Mouse (Mus musculus) heart, embryonic 13.5 days (tissue): ENCODE measurements around the gene Atad5. TPM values are rescaled to one million over a fixed set of nuclear protein-coding genes. Genes with fewer than 3 reads are reported as not detected.

Experiments used
- ATAC-seq: fragments of 200-750 bp; cut with Nextera tagmentation; 2 replicates; pipeline ENCODE4 v1.8.0; 2017; ENCODE audit warnings: moderate TSS enrichment; ENCODE audit not compliant: insufficient number of reproducible peaks, low FRiP score, low TSS enrichment; ENCODE audit errors: extremely low read depth
- H3K27ac ChIP-seq: fragments of 300-500 bp; sonication (generic); replicated peaks from 2 replicates; pipeline ENCODE4 v1.5.1; 2015; ENCODE audit warnings: moderate library complexity, mild to moderate bottlenecking, inconsistent platforms
- H3K27me3 ChIP-seq: fragments of 300-500 bp; sonication (generic); replicated peaks from 2 replicates; pipeline ENCODE4 v1.6.1; 2015; ENCODE audit warnings: mild to moderate bottlenecking, inconsistent platforms
- H3K36me3 ChIP-seq: fragments of 300-500 bp; sonication (generic); 2 replicates; pipeline ENCODE4 v1.6.1; 2015; ENCODE audit warnings: mild to moderate bottlenecking, inconsistent platforms
- H3K4me1 ChIP-seq: fragments of 300-500 bp; sonication (generic); 2 replicates; pipeline ENCODE4 v1.6.1; 2015; ENCODE audit warnings: inconsistent platforms
- H3K4me2 ChIP-seq: fragments of 300-500 bp; sonication (generic); 2 replicates; pipeline ENCODE4 v1.6.1; 2015; ENCODE audit warnings: inconsistent platforms, mild to moderate bottlenecking, moderate library complexity
- H3K4me3 ChIP-seq: fragments of 300-500 bp; sonication (generic); 2 replicates; pipeline ENCODE4 v1.5.1; 2015; ENCODE audit warnings: moderate library complexity, mild to moderate bottlenecking, inconsistent platforms
- H3K9ac ChIP-seq: fragments of 300-500 bp; sonication (generic); 2 replicates; pipeline ENCODE4 v1.6.1; 2015; ENCODE audit warnings: inconsistent platforms, mild to moderate bottlenecking, moderate library complexity
- H3K9me3 ChIP-seq: fragments of 300-500 bp; sonication (generic); 2 replicates; pipeline ENCODE4 v1.6.1; 2016; ENCODE audit warnings: inconsistent platforms
- WGBS: fragments of 180-500 bp; shearing (Covaris S2); methylation state at CpG from one replicate; pipeline ENCODE4 v1.1.7; 2015; ENCODE audit warnings: mixed read lengths; 5-methylcytosine and 5-hydroxymethylcytosine counted together
- polyA plus RNA-seq: library from polyadenylated mRNA; unstranded; fragments of >200 nt; fragmentation: Nextera tagmentation; extraction: Ambion mirVana; gene quantifications from 2 replicates; pipeline ENCODE4 v1.2.1, GENCODE M21; 2015

Atad5 gene
- polyA plus RNA-seq, 1 experiment from 2014 or later, result 5.7 TPM

DNA sequence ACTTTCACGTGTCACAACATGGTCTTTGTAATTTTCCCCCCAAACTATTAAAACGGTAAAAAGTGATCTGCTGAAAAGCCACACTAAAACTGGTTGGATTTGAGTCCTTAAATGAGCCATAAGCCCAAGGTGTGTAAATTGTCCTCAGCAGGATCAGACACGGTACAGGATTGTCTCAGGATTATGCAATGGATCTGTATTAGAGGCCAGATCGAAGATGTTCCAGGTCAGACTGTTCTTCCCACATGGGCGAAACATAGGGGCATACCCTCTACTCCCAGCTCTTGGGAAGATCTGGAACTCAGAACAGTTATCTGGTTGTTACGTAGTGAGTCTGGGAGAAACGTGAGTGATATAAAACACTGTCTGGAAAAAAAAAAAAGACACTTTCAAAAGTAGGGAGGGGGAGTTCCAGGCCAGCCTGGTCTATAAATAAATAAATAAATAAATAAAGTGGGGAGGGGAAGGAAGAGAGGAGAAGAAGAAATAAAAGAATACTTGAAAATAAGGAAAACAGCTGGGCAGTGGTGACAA is 7.3 kb upstream of the Atad5 start:
- Histone ChIP-seq H3K27me3 (no peaks in the 10 kb centered on the region), H3K4me1 (peaks cover 33% of the 10 kb centered on the region), H3K27ac (peak overlapping the region; percentile 98), H3K4me2 (peak overlapping the region; percentile 76), H3K4me3 (peak overlapping the region; percentile 94), H3K9me3 (no peaks in the 10 kb centered on the region), H3K36me3 (peaks cover 12% of the 10 kb centered on the region; the same call in 1 of the 2 replicates), H3K9ac (peak overlapping the region; percentile 98)
- no peak for ATAC-seq
- WGBS, result 62% methylated on average over 7 of the region's 7 CpGs

DNA sequence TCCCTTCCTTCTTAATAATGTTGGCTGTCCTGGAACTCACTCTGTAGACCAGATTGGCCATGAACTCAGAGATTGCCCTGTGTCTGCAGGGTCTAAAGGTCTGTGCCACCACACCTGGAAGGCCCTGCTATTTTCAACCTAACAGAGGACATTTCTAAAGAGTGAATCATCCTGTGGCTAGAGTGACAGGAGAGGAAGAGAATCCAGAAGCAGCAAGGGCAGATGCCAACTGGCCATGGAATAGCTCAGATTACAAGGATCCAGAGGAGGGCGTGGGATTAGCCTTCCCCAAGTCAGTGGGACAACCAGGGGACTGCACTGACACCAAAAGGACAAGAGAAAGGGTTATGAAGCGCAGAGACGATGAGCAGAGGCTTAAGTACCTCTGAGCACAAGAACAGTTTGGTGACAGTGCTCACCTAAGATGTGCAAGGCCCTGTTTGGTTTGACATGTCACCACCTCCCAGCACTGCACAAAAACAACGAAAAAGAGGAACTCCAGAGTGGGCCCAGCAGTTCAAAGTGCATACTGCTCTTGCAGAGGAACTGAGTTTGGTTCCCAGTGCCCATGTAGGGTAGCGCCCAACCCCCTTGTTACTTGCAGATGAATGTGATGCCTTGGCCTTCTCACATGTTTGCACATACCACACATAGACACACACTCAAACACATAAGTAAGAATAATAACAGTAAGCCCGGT is 3.7 kb upstream of the Atad5 start:
- Histone ChIP-seq H3K9ac (no peak overlapping the region), H3K36me3 (no peaks in the 10 kb centered on the region), H3K4me1 (peaks cover 26% of the 10 kb centered on the region), H3K4me2 (no peak overlapping the region), H3K4me3 (no peak overlapping the region), H3K27ac (no peak overlapping the region), H3K9me3 (no peaks in the 10 kb centered on the region), H3K27me3 (no peaks in the 10 kb centered on the region)
- ATAC-seq, result no peak
- 58% methylated on average over 6 of the region's 6 CpGs for WGBS

DNA sequence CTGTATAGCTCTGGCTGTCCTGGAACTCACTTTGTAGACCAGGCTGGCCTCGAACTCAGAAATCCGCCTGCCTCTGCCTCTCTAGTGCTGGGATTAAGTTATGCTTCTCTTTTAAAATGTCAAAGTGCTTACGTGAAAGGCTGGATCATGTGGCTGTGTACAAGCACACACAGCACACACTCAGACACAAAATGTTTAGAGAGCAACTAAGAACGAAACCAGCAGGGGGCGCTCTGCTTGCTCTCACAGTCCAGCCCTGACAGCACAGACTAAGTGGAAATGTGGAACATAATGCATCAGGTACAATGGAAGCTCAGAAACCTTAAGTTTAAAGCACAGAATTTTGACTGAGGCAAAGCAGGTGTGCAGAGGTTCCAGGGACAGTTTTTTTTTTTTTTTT is 2.4 kb upstream of the Atad5 start:
- Histone ChIP-seq H3K9ac (no peak overlapping the region), H3K4me2 (no peak overlapping the region), H3K4me1 (peaks cover 23% of the 10 kb centered on the region), H3K27ac (no peak overlapping the region), H3K27me3 (no peaks in the 10 kb centered on the region), H3K4me3 (no peak overlapping the region), H3K9me3 (no peaks in the 10 kb centered on the region), H3K36me3 (no peaks in the 10 kb centered on the region)
- no peak for ATAC-seq
- WGBS, result 14% methylated on average over 5 of the region's 5 CpGs

DNA sequence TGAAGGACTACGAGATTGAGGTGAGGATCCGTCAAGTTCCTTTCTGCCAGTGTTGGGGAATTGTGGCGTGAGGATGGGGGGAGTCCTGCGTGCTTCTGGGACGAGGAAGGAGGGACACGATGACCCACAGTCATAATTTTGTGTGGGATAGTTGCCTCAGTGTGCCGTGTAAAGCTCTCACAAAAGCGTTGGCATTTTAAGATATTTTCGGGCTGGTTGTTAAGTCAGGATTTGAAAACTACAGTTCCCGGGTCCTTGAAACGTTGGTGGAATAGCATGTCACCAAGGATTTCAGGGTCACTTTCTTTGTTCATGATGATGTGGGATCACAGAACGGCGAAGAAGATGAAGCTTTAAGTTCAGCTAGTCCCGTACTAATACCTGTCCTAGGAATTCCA is 616 bp downstream of the Atad5 start:
- no peaks in the 10 kb centered on the region for H3K9me3 ChIP-seq
- peaks cover 5% of the 10 kb centered on the region; the same call in 1 of the 2 replicates for H3K36me3 ChIP-seq
- H3K27ac ChIP-seq, result peak overlapping the region; percentile 69
- peak overlapping the region; percentile 91 for H3K4me3 ChIP-seq
- under 1% methylated on average over 14 of the region's 14 CpGs for WGBS
- no peaks in the 10 kb centered on the region for H3K27me3 ChIP-seq
- peak overlapping the region; percentile 97 for H3K9ac ChIP-seq
- peak overlapping the region; percentile 92 for H3K4me2 ChIP-seq
- H3K4me1 ChIP-seq, result peaks cover 25% of the 10 kb centered on the region
- ATAC-seq, result no peak

DNA sequence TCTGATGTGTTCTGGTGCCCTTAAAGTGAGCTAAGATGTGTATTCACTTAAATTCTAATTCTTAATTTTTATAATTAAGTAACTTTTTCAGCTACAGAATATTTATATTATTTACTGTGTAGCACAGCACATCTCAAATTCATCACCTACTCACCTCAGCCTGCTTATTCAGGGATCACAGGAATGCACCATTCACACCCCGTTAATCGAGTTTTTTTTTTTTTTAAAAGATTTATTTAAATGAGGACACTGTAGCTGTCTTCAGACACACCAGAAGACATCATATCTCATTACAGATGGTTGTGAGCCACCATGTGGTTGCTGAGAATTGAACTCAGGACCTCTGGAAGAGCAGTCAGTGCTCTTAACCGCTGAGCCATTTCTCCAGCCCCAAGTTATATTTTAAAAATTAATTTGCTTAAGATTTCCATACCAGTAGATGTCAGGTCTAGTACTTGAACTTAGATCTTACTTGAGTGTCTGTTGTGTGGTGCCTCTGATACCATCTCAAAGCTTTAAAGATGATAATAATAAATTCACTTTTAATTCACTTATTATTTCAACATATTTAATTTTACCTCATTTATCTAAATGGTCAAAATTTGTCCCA is 1.5 kb downstream of the Atad5 start:
- Histone ChIP-seq H3K4me1 (peaks cover 20% of the 10 kb centered on the region), H3K27ac (no peak overlapping the region), H3K9ac (peak overlapping the region; percentile 97), H3K4me2 (peak overlapping the region; percentile 92), H3K27me3 (no peaks in the 10 kb centered on the region), H3K36me3 (peaks cover 13% of the 10 kb centered on the region), H3K4me3 (peak overlapping the region; percentile 91), H3K9me3 (no peaks in the 10 kb centered on the region)
- 58% methylated on average over 3 of the region's 3 CpGs for WGBS
- no peak for ATAC-seq

DNA sequence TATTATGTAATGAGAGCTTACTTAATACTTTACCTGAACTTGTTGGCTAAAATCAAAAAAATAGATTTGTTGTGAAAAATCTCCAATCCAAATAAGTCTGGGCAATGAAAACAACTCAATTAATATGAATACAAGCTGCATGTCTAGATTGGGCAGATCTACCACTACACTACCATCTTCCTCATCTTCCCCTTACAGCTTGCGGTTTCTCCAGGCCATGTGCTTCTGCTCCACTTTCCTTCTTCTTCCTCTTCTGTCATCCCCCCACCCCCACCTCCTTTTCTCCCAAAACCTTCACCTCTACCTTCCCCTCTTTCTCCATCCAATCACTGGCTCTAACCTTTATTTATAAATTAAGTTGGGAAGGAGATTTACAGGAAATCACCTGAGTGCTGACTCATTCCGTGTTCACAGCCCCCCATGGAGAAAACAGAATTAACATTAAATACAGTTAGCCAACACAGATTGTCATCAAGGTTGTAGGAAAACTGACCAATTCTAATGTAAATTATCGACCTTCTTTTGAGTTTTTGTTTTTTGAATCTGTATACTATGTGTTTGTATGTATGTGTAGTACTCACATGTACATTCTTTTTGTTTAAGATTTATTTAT is 9.3 kb downstream of the Atad5 start:
- peaks cover 77% of the 10 kb centered on the region for H3K36me3 ChIP-seq
- H3K4me2 ChIP-seq, result no peak overlapping the region
- no peak for ATAC-seq
- H3K9ac ChIP-seq, result no peak overlapping the region
- H3K4me1 ChIP-seq, result no peaks in the 10 kb centered on the region
- no peak overlapping the region for H3K4me3 ChIP-seq
- H3K27ac ChIP-seq, result no peak overlapping the region
- 85% methylated on average over 3 of the region's 3 CpGs for WGBS
- no peaks in the 10 kb centered on the region for H3K9me3 ChIP-seq
- no peaks in the 10 kb centered on the region for H3K27me3 ChIP-seq

DNA sequence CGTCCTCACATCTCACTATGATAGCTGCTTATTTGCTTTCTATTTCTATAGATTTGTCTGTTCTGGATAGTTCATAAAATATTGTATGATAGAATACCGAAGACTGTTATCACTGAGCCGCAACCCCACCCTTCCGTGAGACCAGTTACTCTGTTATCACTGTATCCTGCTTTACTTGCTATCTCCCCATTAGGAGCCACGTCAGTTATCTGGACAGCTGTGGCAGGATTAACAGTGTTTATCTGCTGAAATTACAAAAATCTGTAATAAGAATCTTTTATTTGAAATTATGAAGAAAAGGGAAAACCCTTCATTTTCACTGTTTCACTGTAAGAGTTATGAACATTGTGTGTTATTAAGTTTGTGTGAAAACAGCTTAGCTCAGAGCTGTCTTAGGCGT is 12.1 kb downstream of the Atad5 start:
- ATAC-seq, result no peak
- WGBS, result 66% methylated on average over 6 of the region's 6 CpGs
- no peaks in the 10 kb centered on the region for H3K9me3 ChIP-seq
- no peak overlapping the region for H3K9ac ChIP-seq
- H3K4me1 ChIP-seq, result no peaks in the 10 kb centered on the region
- no peak overlapping the region for H3K4me3 ChIP-seq
- H3K36me3 ChIP-seq, result peaks cover 76% of the 10 kb centered on the region
- no peaks in the 10 kb centered on the region for H3K27me3 ChIP-seq
- no peak overlapping the region for H3K4me2 ChIP-seq
- no peak overlapping the region for H3K27ac ChIP-seq

DNA sequence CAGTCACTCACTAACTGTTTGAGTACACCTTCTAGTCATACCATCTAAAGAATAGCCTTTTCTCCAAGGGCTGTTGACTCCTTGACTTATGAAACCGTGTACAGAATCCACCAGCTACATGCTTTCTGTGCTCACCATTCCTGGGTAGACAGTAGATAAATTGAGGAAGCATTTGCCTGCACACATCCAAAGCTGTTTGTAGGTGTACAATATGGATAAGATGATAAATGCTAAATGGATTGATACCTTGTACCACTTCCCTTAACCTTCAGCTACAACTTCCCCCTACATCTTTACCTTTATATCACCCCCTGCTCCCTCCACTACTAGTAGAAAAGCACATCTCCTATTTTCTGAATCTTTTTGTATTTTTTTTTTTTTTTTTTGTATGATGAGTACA is 15.2 kb downstream of the Atad5 start:
- Histone ChIP-seq H3K4me3 (no peak overlapping the region), H3K9me3 (no peaks in the 10 kb centered on the region), H3K27me3 (no peaks in the 10 kb centered on the region), H3K4me2 (no peak overlapping the region), H3K4me1 (no peaks in the 10 kb centered on the region), H3K27ac (no peak overlapping the region), H3K36me3 (peaks cover 79% of the 10 kb centered on the region), H3K9ac (no peak overlapping the region)
- 83% methylated on average over 1 of the region's 1 CpGs for WGBS
- ATAC-seq, result no peak

DNA sequence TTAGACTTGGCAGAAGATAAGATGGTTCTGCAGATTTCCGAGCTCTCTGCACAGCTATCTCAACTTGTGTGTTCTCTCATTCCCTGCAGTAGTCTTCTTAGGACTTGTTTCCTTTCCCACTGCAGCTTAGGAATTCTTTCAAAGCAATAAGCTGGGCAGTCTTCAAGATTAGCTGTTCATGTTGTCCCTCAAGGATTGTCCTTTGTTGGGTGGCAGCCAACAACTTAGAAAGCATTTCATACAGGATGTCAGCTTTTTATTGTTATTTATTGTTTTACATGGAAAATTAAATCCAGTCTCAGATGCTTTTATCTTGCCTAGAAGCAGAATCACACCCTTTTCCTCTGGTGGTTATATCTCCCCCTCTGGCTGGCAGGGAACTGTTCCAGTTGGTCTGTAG is 27.2 kb downstream of the Atad5 start:
- 0 out of 2 replicates have a peak, but pooled peaks cover 3% of the 10 kb centered on the region for H3K4me1 ChIP-seq
- no peaks in the 10 kb centered on the region for H3K27me3 ChIP-seq
- H3K27ac ChIP-seq, result no peak overlapping the region
- H3K36me3 ChIP-seq, result peaks cover 84% of the 10 kb centered on the region
- no peak overlapping the region for H3K4me3 ChIP-seq
- H3K9ac ChIP-seq, result no peak overlapping the region
- no peak for ATAC-seq
- WGBS, result 49% methylated on average over 1 of the region's 1 CpGs
- no peak overlapping the region for H3K4me2 ChIP-seq
- H3K9me3 ChIP-seq, result no peaks in the 10 kb centered on the region

DNA sequence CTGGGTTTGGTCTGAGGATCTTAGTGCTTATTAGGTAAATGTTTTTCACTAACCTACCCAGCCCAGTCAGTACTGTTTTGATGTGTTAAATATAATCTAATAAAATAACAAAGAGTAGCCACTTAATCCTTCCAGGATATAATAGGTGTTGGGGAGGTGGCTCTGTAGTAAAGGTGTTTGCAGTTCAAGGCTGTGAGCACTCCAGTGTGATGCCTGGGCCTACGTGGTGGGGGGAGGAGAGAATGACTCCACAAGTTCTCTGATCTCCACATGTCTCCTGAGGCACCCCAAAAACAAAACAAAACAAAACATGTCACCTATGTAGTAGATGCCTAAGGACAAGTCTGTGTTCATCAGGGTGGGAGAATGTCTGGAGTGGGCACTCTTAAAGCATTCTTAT is 42.9 kb downstream of the Atad5 start:
- H3K27ac ChIP-seq, result no peak overlapping the region
- no peaks in the 10 kb centered on the region for H3K27me3 ChIP-seq
- no peak overlapping the region for H3K4me2 ChIP-seq
- ATAC-seq, result no peak
- H3K9ac ChIP-seq, result no peak overlapping the region
- H3K4me1 ChIP-seq, result no peaks in the 10 kb centered on the region
- 70% methylated on average over 1 of the region's 1 CpGs for WGBS
- H3K36me3 ChIP-seq, result peaks cover 80% of the 10 kb centered on the region
- no peak overlapping the region for H3K4me3 ChIP-seq
- H3K9me3 ChIP-seq, result no peaks in the 10 kb centered on the region

DNA sequence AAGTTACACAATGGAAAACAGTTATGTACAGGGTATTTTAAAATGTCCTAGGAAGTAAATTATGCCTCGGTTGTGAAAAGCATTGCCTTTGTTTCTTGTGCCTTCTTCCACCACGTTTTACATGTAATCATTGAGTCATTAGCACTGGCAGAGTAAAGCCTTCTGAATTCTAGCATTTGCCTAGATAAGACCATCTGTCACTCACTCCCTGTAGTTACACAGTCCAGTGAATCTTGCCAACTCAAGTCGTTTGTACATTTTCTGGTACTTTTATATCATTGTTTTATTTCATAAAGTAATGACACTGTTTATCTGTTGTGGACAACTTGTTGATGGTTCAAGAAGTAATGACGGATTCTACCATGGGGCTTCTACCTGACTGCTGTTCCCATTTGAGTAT is 45.5 kb downstream of the Atad5 start:
- H3K4me3 ChIP-seq, result no peak overlapping the region
- H3K4me1 ChIP-seq, result 0 out of 2 replicates have a peak, but pooled peaks cover 2% of the 10 kb centered on the region
- 66% methylated on average over 4 of the region's 4 CpGs for WGBS
- H3K4me2 ChIP-seq, result no peak overlapping the region
- H3K27ac ChIP-seq, result no peak overlapping the region
- peaks cover 83% of the 10 kb centered on the region for H3K36me3 ChIP-seq
- H3K9ac ChIP-seq, result no peak overlapping the region
- H3K9me3 ChIP-seq, result no peaks in the 10 kb centered on the region
- no peaks in the 10 kb centered on the region for H3K27me3 ChIP-seq
- ATAC-seq, result no peak
